9 mouse cellular contexts compared by ENCODE assay signal in the genomic region with DNA sequence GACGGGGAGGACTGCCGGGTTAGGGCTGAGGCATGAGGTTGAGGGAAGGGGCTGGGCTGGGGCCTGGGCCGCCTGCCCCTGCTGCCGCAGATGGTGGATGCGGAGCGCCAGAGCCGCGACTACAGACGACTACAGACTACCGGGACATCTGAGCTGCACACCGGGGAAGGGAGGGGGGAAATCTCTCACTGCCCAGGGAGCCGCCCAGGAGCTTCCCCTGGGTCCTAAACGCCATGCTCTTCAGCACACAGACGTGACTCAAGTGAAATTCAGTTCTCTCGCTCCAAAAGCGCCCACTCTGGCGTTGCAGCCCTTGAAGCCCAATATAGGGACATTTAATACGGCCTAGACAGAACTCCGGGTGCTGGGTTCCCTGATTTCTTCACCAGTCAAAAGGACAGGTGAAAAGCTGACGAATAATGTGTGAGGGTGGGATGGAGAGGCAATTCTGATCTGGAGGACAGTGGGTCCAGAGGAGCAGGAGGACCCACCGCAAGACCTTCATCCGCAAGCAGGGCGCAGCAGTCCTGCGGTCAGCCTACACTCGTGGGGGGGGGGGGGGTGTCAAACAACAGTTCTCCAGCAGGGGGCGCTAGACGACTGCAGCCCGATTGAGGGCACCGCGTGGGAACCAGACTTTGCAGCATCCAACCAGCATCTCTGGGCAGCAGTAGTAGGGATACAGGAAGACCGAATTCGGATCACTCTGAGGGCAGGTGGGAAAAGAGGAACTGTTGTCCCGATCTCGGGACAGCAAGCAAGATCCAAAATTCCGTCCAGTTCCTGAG. TPM values are rescaled to one million over a fixed set of nuclear protein-coding genes. Genes with fewer than 3 reads are reported as not detected.
DNase-seq lines count a peak whose midpoint lies in the region; ATAC-seq lines count a peak whose summit lies in the region.
"Had no signal": no experiment of that assay in that cellular context is flagged by ENCODE, and none has a peak within 500 bp of the region (broad histone marks: within the 10 kb centered on the region; RNA-seq: fewer than 3 reads in every experiment).

Gene Ush1g, minus strand, starts transcription at position 136 of the 788 bp plus-strand sequence.

- no peaks in the 10 kb centered on the region for H3K36me3 ChIP-seq in limb, embryonic 12.5 days
- H3K36me3 ChIP-seq in midbrain, embryonic 14.5 days (ENCODE audit: control insufficient read depth, insufficient read depth, low read length), result no peaks in the 10 kb centered on the region

- DNase-seq in ovary, postnatal 36 days (ENCODE audit: low spot score), result peak; percentile 57
- no peak for DNase-seq in ovary, adult 18-20 months (ENCODE audit: low spot score)
- DNase-seq in adrenal gland, adult 2 months, result peak; percentile 63
- DNase-seq in embryo, embryonic 11.5 days (ENCODE audit: low read depth, low spot score), result peak; percentile 57
- DNase-seq in heart, postnatal 14 days, result peak; percentile 67 to 76
- peak; percentile 84 for DNase-seq in midbrain, embryonic 14.5 days
- peak; percentile 39 to 40 for DNase-seq in thymus, postnatal 36 days

- H3K4me2 ChIP-seq in limb, embryonic 12.5 days, result peak within 1 kb of the TSS; percentile 26
- H3K4me2 ChIP-seq in midbrain, embryonic 14.5 days (ENCODE audit: low read length), result peak within 1 kb of the TSS; percentile 13; the same call in 1 of the 2 replicates

- H3K27me3 ChIP-seq in limb, embryonic 12.5 days, result peaks cover 97% of the 10 kb centered on the region
- peaks cover 72% of the 10 kb centered on the region for H3K27me3 ChIP-seq in midbrain, embryonic 14.5 days (ENCODE audit: control insufficient read depth, insufficient read depth, low read length)

- no peak for ATAC-seq in limb, embryonic 12.5 days (ENCODE audit: insufficient number of reproducible peaks, insufficient read depth, low FRiP score, low TSS enrichment, low read depth)
- ATAC-seq in midbrain, embryonic 14.5 days (ENCODE audit: low FRiP score, low TSS enrichment), result no peak

- H3K4me3 ChIP-seq in limb, embryonic 12.5 days (replicated peaks), result peak within 1 kb of the TSS; percentile 13; the same call in 1 of the 2 replicates
- peak within 1 kb of the TSS; percentile 12; the same call in 1 of the 2 replicates for H3K4me3 ChIP-seq in midbrain, embryonic 14.5 days (replicated peaks; ENCODE audit: low read depth, low read length)

- WGBS in limb, embryonic 12.5 days, result 3% methylated on average over 35 of the region's 35 CpGs
- WGBS in midbrain, embryonic 14.5 days, result 4% methylated on average over 35 of the region's 35 CpGs

- H3K9ac ChIP-seq in limb, embryonic 12.5 days (replicated peaks), result no peak within 1 kb of the TSS
- H3K9ac ChIP-seq in midbrain, embryonic 14.5 days (replicated peaks; ENCODE audit: low read length), result 0 out of 2 replicates have a peak within 1 kb of the TSS, but pooled peaks have one; percentile 0

- intact Hi-C loops in heart, postnatal 14 days (cut with DNase I), result loop anchor here (1.0 kb wide), 1 partner anchor 32 kb away; no protein-coding TSS in a partner anchor

- no peak within 1 kb of the TSS for H3K27ac ChIP-seq in limb, embryonic 12.5 days
- H3K27ac ChIP-seq in midbrain, embryonic 14.5 days (replicated peaks; ENCODE audit: low read depth, low read length), result no peak within 1 kb of the TSS

- no peaks in the 10 kb centered on the region for H3K9me3 ChIP-seq in limb, embryonic 12.5 days
- no peaks in the 10 kb centered on the region for H3K9me3 ChIP-seq in midbrain, embryonic 14.5 days (ENCODE audit: control insufficient read depth, low read length)

- H3K4me1 ChIP-seq in limb, embryonic 12.5 days (replicated peaks), result peaks cover 9% of the 10 kb centered on the region; the same call in 1 of the 2 replicates
- 0 out of 2 replicates have a peak, but pooled peaks cover 11% of the 10 kb centered on the region for H3K4me1 ChIP-seq in midbrain, embryonic 14.5 days (ENCODE audit: control insufficient read depth, insufficient read depth, low read length)

RNA-seq across cellular contexts. Expression of gene Ush1g, which starts in this region (rescaled TPM):
- total RNA-seq in adrenal gland, adult 2 months (2021), result under 1 TPM; 0.49 to 0.69 TPM
- polyA plus RNA-seq in adrenal gland, adult 2 months (2012; rRNA removed), result 0.50 and 0.52 TPM in 2 replicates
- total RNA-seq in heart, postnatal 14 days (2021), result under 1 TPM in 1 of 2 experiments, not detected in 1; 0.14 TPM
- not detected in 2 replicates for polyA plus RNA-seq in limb, embryonic 12.5 days (2016; fragmentation: Nextera tagmentation; extraction: Ambion mirVana)
- polyA plus RNA-seq in midbrain, embryonic 14.5 days (2014; fragmentation: Nextera tagmentation; extraction: Ambion mirVana), result 0.08 and 0.16 TPM in 2 replicates
- total RNA-seq: gastrocnemius, postnatal 4 days had no signal

Comparison
In these comparisons a context has a peak if more than half of its experiments do, and no peak if none do; other contexts are left out.
1. Peak in DNase-seq in adrenal gland, adult 2 months; RNA of the gene not detected or under 1 TPM.
2. Peak in DNase-seq in heart, postnatal 14 days; RNA of the gene not detected or under 1 TPM.
3. Peak in DNase-seq, H3K4me3 ChIP-seq, H3K9ac ChIP-seq and H3K4me2 ChIP-seq in midbrain, embryonic 14.5 days; RNA of the gene not detected or under 1 TPM.